Mouse (Mus musculus): ENCODE measurements around the gene Rel. TPM values are rescaled to one million over a fixed set of nuclear protein-coding genes. Genes with fewer than 3 reads are reported as not detected.

Gene Rel
- polyA plus RNA-seq, 1 experiment from 2014 or later, result 1.1 TPM

DNA sequence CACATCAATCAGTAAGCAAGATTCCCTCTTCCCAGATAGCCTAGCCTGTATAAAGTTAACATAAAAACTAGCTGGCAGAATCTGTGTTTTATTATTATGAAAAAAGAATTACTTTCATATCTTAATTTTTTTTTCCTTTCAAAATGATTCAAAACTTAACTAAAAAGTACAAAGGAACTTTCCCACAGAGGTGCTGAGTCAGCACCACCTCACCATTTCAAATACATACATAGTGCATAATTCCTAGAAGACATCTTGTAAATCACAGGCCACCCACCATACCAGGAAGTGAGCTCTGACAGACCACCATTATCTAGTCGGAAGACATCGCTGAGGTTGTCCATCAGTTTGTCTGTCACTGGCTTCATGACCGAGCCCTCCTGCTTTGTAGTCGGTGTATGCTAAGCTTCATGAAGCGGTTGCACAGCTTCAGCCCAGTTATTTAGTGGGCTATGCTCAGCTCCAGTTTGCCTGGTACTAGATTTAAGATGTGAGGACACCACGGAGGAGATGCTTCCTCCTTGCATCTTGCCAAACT lies 36.0 kb downstream of the Rel start:
- Histone ChIP-seq H3K9me3 (ENCODE audit: control insufficient read depth, low read length) (no peaks in the 10 kb centered on the region), H3K36me3 (ENCODE audit: control insufficient read depth, insufficient read depth, low read length) (peaks cover 5% of the 10 kb centered on the region; the same call in 1 of the 2 replicates), H3K9ac (ENCODE audit: low read depth, low read length) (no peak overlapping the region), H3K27me3 (ENCODE audit: control insufficient read depth, insufficient read depth, low read length) (no peaks in the 10 kb centered on the region), H3K4me2 (replicated peaks; ENCODE audit: low read depth, low read length) (no peak overlapping the region), H3K4me3 (ENCODE audit: low read length) (no peak overlapping the region), H3K27ac (ENCODE audit: low read depth, low read length) (no peak overlapping the region), H3K4me1 (ENCODE audit: control insufficient read depth, insufficient read depth, low read length) (no peaks in the 10 kb centered on the region)
- 93% methylated on average over 6 of the region's 6 CpGs for WGBS
- no peak for ATAC-seq (ENCODE audit: low FRiP score, low TSS enrichment)

DNA sequence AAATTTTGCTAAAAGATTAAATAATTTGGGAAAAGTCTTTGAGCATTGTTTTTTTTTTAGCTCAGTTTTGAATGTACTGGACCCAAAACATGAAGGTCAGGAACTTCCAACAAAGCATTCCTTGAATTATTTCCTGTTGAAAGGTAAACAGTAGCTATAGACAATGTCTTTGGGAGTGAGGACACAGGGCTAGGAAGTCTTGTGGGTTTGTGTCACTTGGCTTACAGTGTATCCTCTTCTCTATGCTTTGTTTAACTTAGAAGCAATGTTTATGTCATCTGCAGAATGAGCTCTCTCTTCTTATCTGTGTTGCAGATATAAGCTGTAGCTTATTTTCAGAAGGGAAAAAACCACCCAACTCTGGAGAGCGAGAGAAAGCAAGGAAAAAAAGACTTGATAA lies 37.9 kb downstream of the Rel start:
- H3K27me3 ChIP-seq (ENCODE audit: control insufficient read depth, insufficient read depth, low read length), result no peaks in the 10 kb centered on the region
- H3K9me3 ChIP-seq (ENCODE audit: control insufficient read depth, low read length), result no peaks in the 10 kb centered on the region
- no peak overlapping the region for H3K9ac ChIP-seq (ENCODE audit: low read depth, low read length)
- peaks cover 15% of the 10 kb centered on the region; the same call in 1 of the 2 replicates for H3K36me3 ChIP-seq (ENCODE audit: control insufficient read depth, insufficient read depth, low read length)
- H3K4me2 ChIP-seq (replicated peaks; ENCODE audit: low read depth, low read length), result no peak overlapping the region
- ATAC-seq (ENCODE audit: low FRiP score, low TSS enrichment), result no peak
- WGBS, result 79% methylated on average over 1 of the region's 1 CpGs
- no peak overlapping the region for H3K4me3 ChIP-seq (ENCODE audit: low read length)
- no peaks in the 10 kb centered on the region for H3K4me1 ChIP-seq (ENCODE audit: control insufficient read depth, insufficient read depth, low read length)
- H3K27ac ChIP-seq (ENCODE audit: low read depth, low read length), result no peak overlapping the region

DNA sequence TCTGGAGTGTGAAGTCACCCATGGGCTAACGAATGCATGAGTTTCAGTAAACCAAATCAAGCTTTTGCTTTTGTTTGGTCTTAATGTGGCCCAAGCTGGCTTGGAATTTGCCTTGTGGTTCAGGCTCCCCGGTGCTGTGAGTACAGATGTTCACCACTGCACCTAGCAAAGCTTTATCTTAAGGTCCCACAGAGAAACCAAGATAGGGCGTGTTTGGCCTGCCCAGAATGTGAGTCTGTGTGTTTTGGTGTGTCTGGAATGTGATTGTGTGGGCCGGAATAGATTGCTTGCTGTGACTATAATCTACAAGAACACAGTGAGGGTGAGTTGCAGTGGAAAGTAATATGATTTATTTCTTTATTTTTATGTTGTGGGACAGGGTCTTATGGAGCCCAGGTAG lies 40.6 kb downstream of the Rel start:
- Histone ChIP-seq H3K4me3 (ENCODE audit: low read length) (no peak overlapping the region), H3K4me2 (replicated peaks; ENCODE audit: low read depth, low read length) (no peak overlapping the region), H3K36me3 (ENCODE audit: control insufficient read depth, insufficient read depth, low read length) (peaks cover 37% of the 10 kb centered on the region), H3K9me3 (ENCODE audit: control insufficient read depth, low read length) (no peaks in the 10 kb centered on the region), H3K27me3 (ENCODE audit: control insufficient read depth, insufficient read depth, low read length) (no peaks in the 10 kb centered on the region), H3K9ac (ENCODE audit: low read depth, low read length) (no peak overlapping the region), H3K4me1 (ENCODE audit: control insufficient read depth, insufficient read depth, low read length) (no peaks in the 10 kb centered on the region), H3K27ac (ENCODE audit: low read depth, low read length) (no peak overlapping the region)
- 90% methylated on average over 4 of the region's 4 CpGs for WGBS
- no peak for ATAC-seq (ENCODE audit: low FRiP score, low TSS enrichment)

DNA sequence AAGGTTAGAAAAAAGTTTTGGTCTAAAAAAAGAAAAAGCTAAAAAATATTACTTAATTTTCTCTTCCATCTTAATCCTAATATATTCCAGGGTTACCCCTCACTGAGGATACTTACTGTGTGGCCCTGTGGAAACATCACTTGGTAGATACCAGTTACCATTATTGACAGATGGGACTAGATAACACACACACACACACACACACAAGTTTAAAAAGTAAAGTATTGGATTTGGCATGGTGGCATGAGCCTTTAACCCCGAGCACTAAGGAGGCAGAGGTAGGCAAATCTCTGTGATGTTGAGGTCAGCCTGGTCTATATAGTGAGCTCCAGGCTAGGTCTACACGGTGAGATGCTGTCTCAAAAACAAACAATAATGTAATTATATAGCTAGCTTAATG lies 42.6 kb downstream of the Rel start:
- ATAC-seq (ENCODE audit: low FRiP score, low TSS enrichment), result no peak
- Histone ChIP-seq H3K9me3 (ENCODE audit: control insufficient read depth, low read length) (no peaks in the 10 kb centered on the region), H3K4me3 (ENCODE audit: low read length) (no peak overlapping the region), H3K36me3 (ENCODE audit: control insufficient read depth, insufficient read depth, low read length) (peaks cover 46% of the 10 kb centered on the region), H3K4me1 (ENCODE audit: control insufficient read depth, insufficient read depth, low read length) (no peaks in the 10 kb centered on the region), H3K27ac (ENCODE audit: low read depth, low read length) (no peak overlapping the region), H3K4me2 (replicated peaks; ENCODE audit: low read depth, low read length) (no peak overlapping the region), H3K27me3 (ENCODE audit: control insufficient read depth, insufficient read depth, low read length) (no peaks in the 10 kb centered on the region), H3K9ac (ENCODE audit: low read depth, low read length) (no peak overlapping the region)
- WGBS, result 93% methylated on average over 2 of the region's 2 CpGs

DNA sequence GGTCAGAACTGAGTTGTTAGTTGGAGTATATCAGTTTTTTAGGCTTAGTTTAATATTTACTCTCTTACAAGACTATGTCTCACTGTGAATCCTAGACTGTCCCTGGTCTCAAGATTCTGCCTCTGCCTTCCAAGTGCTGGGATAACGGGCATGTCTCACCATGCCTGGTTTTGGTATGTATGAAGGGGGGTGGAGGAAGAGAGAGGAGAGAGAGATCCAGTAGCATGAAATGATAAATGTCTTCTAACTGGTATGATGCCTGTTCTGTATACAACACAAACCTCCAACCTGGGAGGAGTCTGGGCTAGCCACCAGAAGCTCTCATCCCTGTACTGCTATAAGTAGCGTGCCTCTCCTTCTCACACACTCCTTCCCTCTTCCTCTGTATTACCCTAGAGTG lies 44.3 kb downstream of the Rel start:
- H3K4me3 ChIP-seq (ENCODE audit: low read length), result no peak overlapping the region
- no peaks in the 10 kb centered on the region for H3K4me1 ChIP-seq (ENCODE audit: control insufficient read depth, insufficient read depth, low read length)
- ATAC-seq (ENCODE audit: low FRiP score, low TSS enrichment), result no peak
- H3K36me3 ChIP-seq (ENCODE audit: control insufficient read depth, insufficient read depth, low read length), result peaks cover 53% of the 10 kb centered on the region
- no peak overlapping the region for H3K27ac ChIP-seq (ENCODE audit: low read depth, low read length)
- H3K27me3 ChIP-seq (ENCODE audit: control insufficient read depth, insufficient read depth, low read length), result no peaks in the 10 kb centered on the region
- no peak overlapping the region for H3K9ac ChIP-seq (ENCODE audit: low read depth, low read length)
- WGBS, result 98% methylated on average over 2 of the region's 2 CpGs
- H3K9me3 ChIP-seq (ENCODE audit: control insufficient read depth, low read length), result no peaks in the 10 kb centered on the region
- H3K4me2 ChIP-seq (replicated peaks; ENCODE audit: low read depth, low read length), result no peak overlapping the region

DNA sequence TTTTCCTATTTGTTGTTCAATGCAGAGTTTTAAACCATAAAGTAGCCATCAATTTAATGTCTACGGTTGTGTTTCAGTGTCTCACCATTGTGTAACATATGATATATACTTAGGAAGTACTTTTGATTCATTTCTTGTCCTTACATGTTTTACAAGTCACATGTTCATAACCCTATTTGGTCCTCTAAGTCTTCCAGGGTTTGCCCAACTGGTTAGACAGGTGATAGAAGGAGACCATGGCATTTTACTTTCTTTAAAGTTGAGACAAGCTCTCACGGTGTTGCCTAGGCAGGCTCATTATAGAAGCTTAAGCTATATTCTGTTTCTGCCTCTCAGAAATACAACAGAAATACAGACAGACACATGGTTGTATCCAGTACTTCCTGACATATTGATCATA lies 44.9 kb downstream of the Rel start:
- H3K4me1 ChIP-seq (ENCODE audit: control insufficient read depth, insufficient read depth, low read length), result no peaks in the 10 kb centered on the region
- H3K27me3 ChIP-seq (ENCODE audit: control insufficient read depth, insufficient read depth, low read length), result no peaks in the 10 kb centered on the region
- H3K27ac ChIP-seq (ENCODE audit: low read depth, low read length), result no peak overlapping the region
- ATAC-seq (ENCODE audit: low FRiP score, low TSS enrichment), result no peak
- H3K4me2 ChIP-seq (replicated peaks; ENCODE audit: low read depth, low read length), result no peak overlapping the region
- no peak overlapping the region for H3K4me3 ChIP-seq (ENCODE audit: low read length)
- H3K9ac ChIP-seq (ENCODE audit: low read depth, low read length), result no peak overlapping the region
- peaks cover 53% of the 10 kb centered on the region for H3K36me3 ChIP-seq (ENCODE audit: control insufficient read depth, insufficient read depth, low read length)
- WGBS, result 97% methylated on average over 2 of the region's 2 CpGs
- H3K9me3 ChIP-seq (ENCODE audit: control insufficient read depth, low read length), result no peaks in the 10 kb centered on the region

DNA sequence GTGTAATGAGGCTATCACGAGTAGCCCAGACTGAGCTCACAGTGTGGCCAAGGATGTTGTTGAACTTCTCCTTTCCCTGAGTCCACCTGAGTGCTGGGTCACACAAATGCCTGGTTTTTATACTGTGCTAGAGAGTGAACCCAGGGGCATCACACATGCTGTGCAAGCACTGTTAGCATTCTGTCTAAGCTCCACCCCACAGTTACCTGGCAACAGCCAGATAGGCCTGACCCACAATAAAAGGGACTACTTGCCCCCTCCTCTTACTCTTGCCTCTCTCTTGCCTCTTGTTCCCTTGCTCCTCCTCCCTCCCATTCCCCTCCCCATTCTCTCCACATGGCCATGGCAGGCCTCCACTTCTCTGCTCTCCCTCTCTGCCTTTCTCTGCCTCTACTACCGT lies 48.4 kb downstream of the Rel start:
- Histone ChIP-seq H3K27ac (ENCODE audit: low read depth, low read length) (no peak overlapping the region), H3K9me3 (ENCODE audit: control insufficient read depth, low read length) (no peaks in the 10 kb centered on the region), H3K9ac (ENCODE audit: low read depth, low read length) (no peak overlapping the region), H3K27me3 (ENCODE audit: control insufficient read depth, insufficient read depth, low read length) (no peaks in the 10 kb centered on the region), H3K36me3 (ENCODE audit: control insufficient read depth, insufficient read depth, low read length) (peaks cover 69% of the 10 kb centered on the region), H3K4me3 (ENCODE audit: low read length) (no peak overlapping the region), H3K4me2 (replicated peaks; ENCODE audit: low read depth, low read length) (no peak overlapping the region), H3K4me1 (ENCODE audit: control insufficient read depth, insufficient read depth, low read length) (no peaks in the 10 kb centered on the region)
- 42% methylated on average over 2 of the region's 2 CpGs for WGBS
- ATAC-seq (ENCODE audit: low FRiP score, low TSS enrichment), result no peak

DNA sequence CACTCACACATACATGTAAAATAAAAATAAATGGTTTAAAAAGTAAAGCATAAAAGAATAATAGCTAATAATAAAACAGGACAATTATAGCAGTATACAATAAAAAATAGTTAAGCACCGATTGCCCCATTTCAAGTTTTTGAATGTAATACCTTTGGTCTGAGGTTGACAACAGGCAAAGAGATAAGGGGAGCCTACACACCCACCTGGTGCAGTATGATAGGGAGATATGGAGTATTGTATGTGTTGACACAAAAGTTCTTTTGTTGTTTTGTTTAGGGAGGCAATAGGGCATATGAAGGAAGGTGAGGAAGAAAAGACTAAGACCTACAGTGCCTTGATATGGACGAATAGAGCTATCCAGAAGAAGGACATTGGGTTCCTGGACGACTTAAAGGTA lies 50.9 kb downstream of the Rel start:
- Histone ChIP-seq H3K9me3 (ENCODE audit: control insufficient read depth, low read length) (no peaks in the 10 kb centered on the region), H3K27me3 (ENCODE audit: control insufficient read depth, insufficient read depth, low read length) (no peaks in the 10 kb centered on the region), H3K9ac (ENCODE audit: low read depth, low read length) (no peak overlapping the region), H3K36me3 (ENCODE audit: control insufficient read depth, insufficient read depth, low read length) (peaks cover 66% of the 10 kb centered on the region), H3K4me2 (replicated peaks; ENCODE audit: low read depth, low read length) (no peak overlapping the region), H3K4me1 (ENCODE audit: control insufficient read depth, insufficient read depth, low read length) (no peaks in the 10 kb centered on the region), H3K4me3 (ENCODE audit: low read length) (no peak overlapping the region), H3K27ac (ENCODE audit: low read depth, low read length) (no peak overlapping the region)
- 87% methylated on average over 3 of the region's 3 CpGs for WGBS
- no peak for ATAC-seq (ENCODE audit: low FRiP score, low TSS enrichment)

DNA sequence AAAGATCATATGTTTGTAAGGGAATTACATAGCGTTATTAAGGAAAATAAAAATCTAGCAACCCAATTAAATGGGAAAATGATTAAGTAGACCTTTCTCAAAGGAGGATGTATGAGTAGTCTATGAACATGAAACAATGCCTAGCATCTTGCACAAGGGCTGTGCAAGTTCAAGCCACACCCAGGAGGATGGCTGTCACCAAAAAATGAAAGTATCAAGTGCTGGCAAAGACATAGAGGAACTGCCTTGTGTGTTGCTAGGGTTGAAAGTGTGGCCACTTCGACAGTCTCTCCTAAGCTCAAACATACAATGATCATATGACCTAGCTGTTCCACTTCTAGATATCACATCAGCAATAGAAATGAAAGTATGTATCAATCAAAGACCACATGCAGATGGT lies 51.9 kb downstream of the Rel start:
- H3K27ac ChIP-seq (ENCODE audit: low read depth, low read length), result no peak overlapping the region
- no peak overlapping the region for H3K4me2 ChIP-seq (replicated peaks; ENCODE audit: low read depth, low read length)
- no peak overlapping the region for H3K9ac ChIP-seq (ENCODE audit: low read depth, low read length)
- no peaks in the 10 kb centered on the region for H3K9me3 ChIP-seq (ENCODE audit: control insufficient read depth, low read length)
- no peak overlapping the region for H3K4me3 ChIP-seq (ENCODE audit: low read length)
- WGBS, result 85% methylated on average over 2 of the region's 2 CpGs
- no peak for ATAC-seq (ENCODE audit: low FRiP score, low TSS enrichment)
- no peaks in the 10 kb centered on the region for H3K27me3 ChIP-seq (ENCODE audit: control insufficient read depth, insufficient read depth, low read length)
- peaks cover 71% of the 10 kb centered on the region for H3K36me3 ChIP-seq (ENCODE audit: control insufficient read depth, insufficient read depth, low read length)
- H3K4me1 ChIP-seq (ENCODE audit: control insufficient read depth, insufficient read depth, low read length), result no peaks in the 10 kb centered on the region
